ENCODE assay signal across 22 mouse cellular contexts in genomic region chr15:101542543-101542942, GRCm38 (mm10). TPM values are rescaled to one million over a fixed set of nuclear protein-coding genes. Genes with fewer than 3 reads are reported as not detected.
DNase-seq lines count a peak whose midpoint lies in the region; ATAC-seq and TF ChIP-seq lines count a peak whose summit lies in the region.
"Had no signal": no experiment of that assay in that cellular context is flagged by ENCODE, and none has a peak within 500 bp of the region (broad histone marks: within the 10 kb centered on the region; RNA-seq: fewer than 3 reads in every experiment).

No protein-coding gene starts in this region.

- H3K27me3 ChIP-seq in intestine, postnatal 0 days (replicated peaks; ENCODE audit: control insufficient read depth, insufficient read depth, low read length) = no peaks in the 10 kb centered on the region
- H3K27me3 ChIP-seq in intestine, embryonic 16.5 days (replicated peaks; ENCODE audit: control insufficient read depth, insufficient read depth, low read length) = no peaks in the 10 kb centered on the region
- H3K27me3 ChIP-seq: embryonic facial prominence, embryonic 15.5 days; forebrain, embryonic 13.5 days had no signal

- no peak for ATAC-seq in intestine, postnatal 0 days
- ATAC-seq in intestine, embryonic 16.5 days = no peak
- ATAC-seq: activated CD4-positive, CD25-positive, alpha-beta regulatory T cell, adult 4 months; forebrain, embryonic 13.5 days had no signal

- H3K4me1 ChIP-seq in intestine, postnatal 0 days (replicated peaks; ENCODE audit: control insufficient read depth, insufficient read depth, low read length) = no peaks in the 10 kb centered on the region
- no peaks in the 10 kb centered on the region for H3K4me1 ChIP-seq in intestine, embryonic 16.5 days (ENCODE audit: control insufficient read depth, insufficient read depth, low read length)
- H3K4me1 ChIP-seq: forebrain, embryonic 13.5 days had no signal

- no peak overlapping the region for H3K4me3 ChIP-seq in intestine, postnatal 0 days (ENCODE audit: low read depth, low read length)
- no peak overlapping the region for H3K4me3 ChIP-seq in intestine, embryonic 16.5 days (ENCODE audit: low read length)
- H3K4me3 ChIP-seq: embryonic facial prominence, embryonic 15.5 days; forebrain, embryonic 13.5 days; heart, embryonic 12.5 days had no signal

- intact Hi-C loops in heart, postnatal 25 days (cut with DNase I) = no loop called here

- no peak overlapping the region for H3K4me2 ChIP-seq in intestine, postnatal 0 days (replicated peaks; ENCODE audit: low read depth)
- H3K4me2 ChIP-seq in intestine, embryonic 16.5 days (ENCODE audit: low read depth, low read length) = no peak overlapping the region
- H3K4me2 ChIP-seq: embryonic facial prominence, embryonic 15.5 days; forebrain, embryonic 13.5 days; heart, embryonic 12.5 days had no signal

- TF ChIP-seq CTCF in intestine, postnatal 0 days (IDR thresholded peaks at IDR 0.05; ENCODE audit: low read depth) = peak; percentile 43

- WGBS in intestine, postnatal 0 days = 58% methylated on average over 9 of the region's 9 CpGs
- 52% methylated on average over 9 of the region's 9 CpGs for WGBS in intestine, embryonic 16.5 days

- no peak overlapping the region for H3K9ac ChIP-seq in intestine, postnatal 0 days (ENCODE audit: low read depth, low read length)
- H3K9ac ChIP-seq in intestine, embryonic 16.5 days (ENCODE audit: low read depth, low read length) = no peak overlapping the region
- H3K9ac ChIP-seq: embryonic facial prominence, embryonic 15.5 days; forebrain, embryonic 13.5 days; heart, embryonic 12.5 days had no signal

- no peaks in the 10 kb centered on the region for H3K36me3 ChIP-seq in intestine, postnatal 0 days (ENCODE audit: control insufficient read depth, insufficient read depth)
- no peaks in the 10 kb centered on the region for H3K36me3 ChIP-seq in intestine, embryonic 16.5 days (ENCODE audit: control insufficient read depth, insufficient read depth, low read length)
- H3K36me3 ChIP-seq: embryonic facial prominence, embryonic 15.5 days; heart, embryonic 12.5 days had no signal

- DNase-seq in cerebellum, postnatal 10 days = peak; percentile 25
- no peak for DNase-seq in cerebellum, adult 11-12 months
- peak; percentile 50 for DNase-seq in testis, postnatal 10 days (ENCODE audit: low spot score)
- no peak for DNase-seq in testis, postnatal 14 days (ENCODE audit: low spot score)
- DNase-seq in heart, postnatal 25 days (ENCODE audit: low spot score) = no peak
- DNase-seq in layer of hippocampus, postnatal 14 days (ENCODE audit: low spot score in 2 of 2) = no peak
- DNase-seq: B cell, adult 2 months; kidney, adult 8-10 months; liver; lung, postnatal 10 days; thymus, postnatal 14 days had no signal

- H3K9me3 ChIP-seq in intestine, postnatal 0 days (ENCODE audit: control insufficient read depth) = no peaks in the 10 kb centered on the region
- H3K9me3 ChIP-seq in intestine, embryonic 16.5 days (ENCODE audit: control insufficient read depth, low read length) = no peaks in the 10 kb centered on the region
- H3K9me3 ChIP-seq: embryonic facial prominence, embryonic 15.5 days; forebrain, embryonic 13.5 days; heart, embryonic 12.5 days had no signal

- no peak overlapping the region for H3K27ac ChIP-seq in intestine, postnatal 0 days (ENCODE audit: low read depth, low read length)
- no peak overlapping the region for H3K27ac ChIP-seq in intestine, embryonic 16.5 days (ENCODE audit: low read length)
- H3K27ac ChIP-seq: embryonic facial prominence, embryonic 15.5 days; forebrain, embryonic 13.5 days had no signal

RNA-seq across cellular contexts. Expression of gene Krt82, which starts 7.9 kb away (rescaled TPM):
- polyA plus RNA-seq in intestine, postnatal 0 days (2015; fragmentation: Nextera tagmentation; extraction: Ambion mirVana) = not detected in 2 replicates
- polyA plus RNA-seq in intestine, embryonic 16.5 days (2015; fragmentation: Nextera tagmentation; extraction: Ambion mirVana) = not detected in 2 replicates
- not detected for total RNA-seq in heart, postnatal 25 days (2021)
- not detected for total RNA-seq in layer of hippocampus, postnatal 14 days (2021)
- total RNA-seq: gastrocnemius, postnatal 4 days; hematopoietic stem cell, adult 5-6 weeks; layer of hippocampus, adult 8-10 months had no signal
- polyA plus RNA-seq: activated CD4-positive, CD25-positive, alpha-beta regulatory T cell, adult 4 months; cortical plate, adult 2 months; forebrain, embryonic 13.5 days; heart, embryonic 12.5 days; neural tube, embryonic 14.5 days had no signal

RNA-seq across cellular contexts. Expression of gene Krt84, which starts 9.9 kb away (rescaled TPM):
- polyA plus RNA-seq in intestine, postnatal 0 days (2015; fragmentation: Nextera tagmentation; extraction: Ambion mirVana) = 0.21 TPM in 1 of 2 replicates, not detected in the other
- 0.28 and 0.53 TPM in 2 replicates for polyA plus RNA-seq in intestine, embryonic 16.5 days (2015; fragmentation: Nextera tagmentation; extraction: Ambion mirVana)
- not detected for total RNA-seq in heart, postnatal 25 days (2021)
- total RNA-seq in layer of hippocampus, postnatal 14 days (2021) = not detected
- total RNA-seq: gastrocnemius, postnatal 4 days; hematopoietic stem cell, adult 5-6 weeks; layer of hippocampus, adult 8-10 months had no signal
- polyA plus RNA-seq: activated CD4-positive, CD25-positive, alpha-beta regulatory T cell, adult 4 months; cortical plate, adult 2 months; forebrain, embryonic 13.5 days; heart, embryonic 12.5 days had no signal

RNA-seq across cellular contexts. Expression of gene Krt90, which starts 20.2 kb away (rescaled TPM):
- polyA plus RNA-seq in intestine, postnatal 0 days (2015; fragmentation: Nextera tagmentation; extraction: Ambion mirVana) = 0.20 and 0.21 TPM in 2 replicates
- 0.09 and 0.16 TPM in 2 replicates for polyA plus RNA-seq in intestine, embryonic 16.5 days (2015; fragmentation: Nextera tagmentation; extraction: Ambion mirVana)
- not detected for total RNA-seq in heart, postnatal 25 days (2021)
- total RNA-seq in layer of hippocampus, postnatal 14 days (2021) = under 1 TPM; 0.14 to 0.16 TPM
- total RNA-seq: gastrocnemius, postnatal 4 days; hematopoietic stem cell, adult 5-6 weeks had no signal
- polyA plus RNA-seq: activated CD4-positive, CD25-positive, alpha-beta regulatory T cell, adult 4 months; cortical plate, adult 2 months; forebrain, embryonic 13.5 days had no signal

RNA-seq across cellular contexts. Expression of gene Gm49425, which starts 25.5 kb away (rescaled TPM):
- polyA plus RNA-seq in intestine, postnatal 0 days (2015; fragmentation: Nextera tagmentation; extraction: Ambion mirVana) = not detected in 2 replicates
- not detected in 2 replicates for polyA plus RNA-seq in intestine, embryonic 16.5 days (2015; fragmentation: Nextera tagmentation; extraction: Ambion mirVana)
- total RNA-seq in heart, postnatal 25 days (2021) = not detected
- not detected for total RNA-seq in layer of hippocampus, postnatal 14 days (2021)
- total RNA-seq: hematopoietic stem cell, adult 5-6 weeks; layer of hippocampus, adult 8-10 months had no signal
- polyA plus RNA-seq: activated CD4-positive, CD25-positive, alpha-beta regulatory T cell, adult 4 months; cortical plate, adult 2 months; forebrain, embryonic 13.5 days; heart, embryonic 12.5 days had no signal

RNA-seq across cellular contexts. Expression of gene Krt75, which starts 31.2 kb away (rescaled TPM):
- polyA plus RNA-seq in intestine, postnatal 0 days (2015; fragmentation: Nextera tagmentation; extraction: Ambion mirVana) = not detected in 2 replicates
- polyA plus RNA-seq in intestine, embryonic 16.5 days (2015; fragmentation: Nextera tagmentation; extraction: Ambion mirVana) = not detected in 2 replicates
- total RNA-seq in heart, postnatal 25 days (2021) = not detected
- under 1 TPM in 1 of 2 experiments, not detected in 1; 0.14 TPM for total RNA-seq in layer of hippocampus, postnatal 14 days (2021)
- total RNA-seq: hematopoietic stem cell, adult 5-6 weeks; layer of hippocampus, adult 8-10 months had no signal
- polyA plus RNA-seq: cortical plate, adult 2 months; forebrain, embryonic 13.5 days; heart, embryonic 12.5 days had no signal

Comparison
In these comparisons a context has a peak if more than half of its experiments do, and no peak if none do; other contexts are left out.
1. DNase-seq: peak in cerebellum, postnatal 10 days (2 of 2) and testis, postnatal 10 days (single experiment); none in cerebellum, adult 11-12 months (single experiment), testis, postnatal 14 days (single experiment), heart, postnatal 25 days (single experiment) and layer of hippocampus, postnatal 14 days (0 of 2).